Mouse (Mus musculus) neutrophil, adult 5-6 weeks (primary cell): ENCODE measurements at regions not wholly inside any gene's neighbourhood (a gene's known extent, or its start where the extent isn't known, plus 50 kb on each side); places are given as distances from the start of the nearest gene placed in this dataset.

ENCODE experiments used
- ATAC-seq: fragments of 151-379, 151-347 bp; 2 replicates; pipeline ENCODE4 v1.8.0; 2017; ENCODE audit warnings: mild to moderate bottlenecking, moderate TSS enrichment; ENCODE audit not compliant: insufficient number of reproducible peaks, poor library complexity, low FRiP score, severe bottlenecking; ENCODE audit errors: extremely low read depth

DNA sequence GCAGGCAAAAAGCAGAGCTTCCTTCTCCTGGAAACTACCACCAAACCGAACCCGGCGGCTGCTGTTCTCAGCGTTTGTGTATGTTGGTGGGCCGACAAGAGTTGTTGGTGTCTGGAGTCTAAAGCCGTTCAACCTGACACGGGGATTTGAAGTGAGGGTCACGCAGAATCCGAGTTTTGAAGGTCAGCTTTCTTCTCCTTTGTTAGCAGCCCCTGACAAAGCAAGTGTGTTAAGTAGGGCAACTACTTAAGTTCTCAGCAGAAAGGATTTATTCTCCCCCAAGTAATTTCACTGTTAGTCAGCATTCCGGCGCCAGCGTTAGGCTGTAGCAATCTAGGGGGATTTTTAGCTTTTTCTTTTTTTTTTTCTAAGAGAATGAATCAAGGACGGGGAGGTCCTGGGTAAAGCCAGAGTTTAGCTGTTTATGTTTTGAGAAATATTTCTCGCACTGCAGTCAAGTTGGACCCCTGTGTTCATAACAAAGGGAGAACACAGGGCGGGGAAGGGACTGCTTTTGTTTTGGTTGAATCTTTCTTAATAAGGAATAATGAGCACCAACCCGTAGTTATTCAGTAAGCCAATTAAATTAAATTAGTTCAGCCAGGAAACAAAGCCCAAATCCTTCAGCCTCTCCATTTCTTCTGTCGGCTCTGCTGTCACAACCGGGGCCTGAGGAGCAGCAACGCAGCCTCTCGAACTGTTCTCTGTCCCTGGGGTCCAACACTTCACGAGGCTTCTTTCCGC, 138.8 kb upstream of the Zfp64 start:
- ATAC-seq, result no peak

DNA sequence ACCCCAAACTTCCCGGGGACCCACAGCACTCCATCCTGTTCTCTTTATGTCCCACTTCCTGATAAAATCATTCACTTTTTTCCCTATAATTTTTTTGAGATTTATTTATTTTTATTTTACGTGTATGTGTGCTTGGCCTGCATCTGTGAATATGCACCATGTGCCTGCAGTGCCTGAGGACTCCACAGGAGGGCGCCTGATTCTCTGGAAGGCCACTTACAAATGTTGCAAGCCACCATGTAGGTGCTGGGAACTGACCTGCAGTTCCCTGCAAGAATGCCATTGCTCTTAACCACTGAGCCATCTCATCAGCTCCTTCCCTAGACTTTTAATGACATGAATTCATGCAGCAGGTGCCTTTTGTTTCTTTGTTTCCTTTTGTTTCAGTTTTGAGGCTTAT, 134.9 kb upstream of the Zfp64 start:
- no peak for ATAC-seq

DNA sequence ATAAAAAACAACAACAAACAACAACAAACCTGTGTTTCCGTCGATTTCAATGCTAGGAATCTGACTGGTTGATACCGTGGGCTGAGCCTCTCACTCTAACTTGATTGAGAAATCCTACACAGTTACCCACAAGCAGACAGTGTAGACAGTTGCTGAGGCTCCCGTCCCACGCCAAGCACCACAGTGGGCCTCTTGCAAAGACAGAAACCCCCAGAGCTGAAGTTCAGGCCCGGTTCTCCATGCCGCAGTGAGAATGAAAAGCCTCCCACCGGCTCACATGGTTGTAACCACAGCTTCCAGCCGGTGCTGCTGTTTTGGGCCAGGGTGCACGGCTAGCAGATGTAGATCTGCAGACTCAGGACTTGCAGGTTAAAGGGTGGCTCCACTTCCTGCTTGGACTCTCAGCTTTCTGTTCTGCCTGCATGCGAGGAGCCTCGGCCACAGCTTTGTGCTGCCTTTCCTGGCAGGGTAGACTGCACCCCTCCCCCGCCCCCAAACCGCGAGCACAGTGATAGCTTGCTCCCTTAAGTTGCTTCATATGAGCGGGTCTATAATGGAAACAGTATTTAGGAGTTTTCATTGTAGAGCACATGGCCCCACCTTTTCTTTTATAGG, 133.6 kb upstream of the Zfp64 start:
- no peak for ATAC-seq

DNA sequence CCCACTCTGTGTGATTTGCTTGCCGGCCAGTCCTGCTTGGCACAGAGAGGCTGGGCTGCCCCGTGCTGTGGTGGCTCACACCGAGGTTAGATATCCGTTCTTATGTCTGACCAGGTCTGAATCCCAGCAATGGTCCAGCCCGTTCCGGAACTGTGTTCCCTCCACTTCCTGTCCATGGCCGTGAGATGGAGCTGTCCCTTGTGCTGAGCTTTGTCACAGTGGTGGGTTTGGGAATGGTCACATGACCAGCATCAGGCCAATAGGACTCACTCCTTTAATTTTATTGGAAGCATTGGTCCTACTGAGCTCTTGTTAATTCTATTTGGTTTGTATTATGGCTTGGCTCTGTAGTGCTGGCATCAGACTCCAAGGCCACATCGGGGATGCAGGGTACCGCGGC, 132.9 kb upstream of the Zfp64 start:
- no peak for ATAC-seq

DNA sequence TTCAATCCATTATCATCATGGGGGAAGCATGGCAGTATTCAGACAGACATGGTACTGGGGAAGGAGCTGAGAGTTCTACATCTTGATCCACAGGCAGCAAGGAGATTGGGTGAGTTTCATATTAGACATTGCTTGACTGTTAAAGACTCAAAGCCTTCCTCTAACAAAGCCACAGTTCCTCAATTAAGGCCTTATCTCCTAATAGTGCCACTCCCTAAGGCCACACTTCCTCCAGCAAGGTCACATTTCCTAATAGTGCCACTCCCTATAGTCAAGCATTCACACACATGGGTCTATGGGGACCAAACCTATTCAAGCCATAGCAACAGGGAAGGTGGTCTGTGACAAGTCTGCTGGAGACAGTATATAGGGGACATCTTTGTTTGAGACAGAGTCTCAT, 115.9 kb upstream of the Zfp64 start:
- no peak for ATAC-seq

DNA sequence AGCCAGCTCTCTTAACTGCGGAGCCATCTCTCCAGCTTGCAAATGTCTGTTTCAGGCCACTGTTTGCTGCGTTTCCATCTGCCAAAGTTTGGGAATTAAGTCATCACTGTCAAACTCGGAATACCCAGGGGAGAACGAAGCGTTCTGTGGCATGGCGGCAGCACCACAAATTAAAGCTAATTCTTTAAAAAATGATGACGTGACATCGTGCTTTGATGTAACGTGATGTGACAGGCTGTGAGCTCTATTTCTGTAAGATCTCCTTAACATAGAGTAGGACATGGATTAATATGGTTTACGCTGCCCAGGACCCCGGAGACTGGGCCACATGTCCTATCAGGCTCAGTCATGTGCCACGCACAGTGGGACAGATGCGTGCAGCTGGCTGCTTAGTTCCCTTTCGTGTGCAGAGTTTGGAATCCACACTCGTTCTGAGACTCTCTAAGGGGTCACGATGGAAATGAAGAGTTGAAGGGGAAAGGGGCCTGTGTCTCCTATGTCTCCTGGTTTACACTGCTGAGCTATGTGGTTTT, 109.8 kb upstream of the Zfp64 start:
- ATAC-seq, result no peak

DNA sequence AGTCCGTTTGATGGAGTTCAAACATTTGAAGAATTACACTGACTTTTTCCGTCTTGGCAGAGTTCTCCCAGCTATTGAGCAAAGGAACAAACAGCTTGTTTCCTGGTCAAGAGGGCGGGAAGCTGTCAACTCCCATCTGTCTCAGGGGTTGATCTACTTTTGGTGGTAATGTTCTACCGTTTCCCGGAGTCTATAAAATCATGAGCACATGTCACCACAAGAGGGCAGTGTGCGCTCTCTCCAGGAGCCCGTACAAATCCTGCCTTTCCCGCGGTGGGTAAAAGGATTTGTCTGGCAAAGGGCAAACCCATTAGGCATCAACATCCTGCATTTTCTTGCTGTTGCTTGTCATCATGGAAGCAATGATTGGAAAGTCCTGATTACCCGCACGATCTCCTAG, 106.1 kb upstream of the Zfp64 start:
- no peak for ATAC-seq

DNA sequence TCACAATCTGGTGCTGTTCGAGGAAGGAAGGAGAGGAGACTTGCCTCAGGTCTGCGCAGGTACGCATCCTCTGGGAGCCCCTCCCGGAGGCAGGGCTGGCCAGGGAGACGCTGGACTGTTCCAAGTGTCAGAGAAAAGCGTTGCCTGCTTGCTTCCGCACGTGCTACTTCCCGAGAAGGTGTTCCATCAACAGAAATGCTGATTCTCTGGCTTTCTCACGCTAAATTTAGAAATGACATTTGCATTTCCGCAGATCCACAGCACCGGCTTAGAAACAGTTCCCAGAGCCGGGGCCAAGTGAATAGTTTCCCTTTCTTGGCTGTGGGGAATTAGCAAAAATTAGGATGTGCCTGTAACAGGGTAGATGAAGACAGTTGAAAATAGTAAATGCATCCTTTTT, 105.1 kb upstream of the Zfp64 start:
- no peak for ATAC-seq

DNA sequence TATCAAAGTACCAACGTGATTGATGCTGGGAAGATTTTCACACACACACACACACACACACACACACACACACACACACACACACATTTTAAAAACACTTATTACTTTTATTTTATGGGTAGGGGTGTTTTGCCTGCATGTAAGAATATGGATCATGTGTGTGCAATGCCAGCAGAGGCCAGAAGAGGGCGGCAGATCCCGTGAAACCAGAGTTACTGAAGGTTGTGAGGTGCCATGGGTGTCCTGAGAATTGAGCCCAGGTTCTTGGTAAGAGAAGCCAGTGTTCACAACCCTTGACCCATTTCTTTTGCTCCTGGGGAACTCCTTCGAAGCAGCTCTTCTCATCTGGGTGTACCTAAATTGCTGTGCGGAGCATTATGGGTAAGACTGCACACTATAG, 102.4 kb upstream of the Zfp64 start:
- ATAC-seq, result no peak

DNA sequence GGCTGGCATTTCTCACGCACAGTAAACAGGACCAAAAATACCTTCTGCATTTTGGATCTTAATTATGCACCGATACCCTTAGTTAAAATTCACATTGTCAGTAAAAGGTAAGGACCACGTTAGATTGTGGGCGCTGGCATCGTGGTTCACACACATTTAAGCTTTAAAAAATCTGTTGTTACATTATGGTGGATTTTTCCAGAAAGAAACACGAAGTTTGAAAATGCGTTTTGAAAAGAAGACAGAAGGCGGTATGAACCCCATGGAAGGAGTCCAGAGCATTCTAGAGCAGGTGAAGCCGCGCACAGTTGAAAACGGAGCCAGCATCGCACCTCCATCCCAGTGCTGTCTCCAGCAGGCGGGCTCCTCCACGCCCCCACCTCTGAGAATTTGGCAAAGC, 94.6 kb upstream of the Zfp64 start:
- ATAC-seq, result no peak

DNA sequence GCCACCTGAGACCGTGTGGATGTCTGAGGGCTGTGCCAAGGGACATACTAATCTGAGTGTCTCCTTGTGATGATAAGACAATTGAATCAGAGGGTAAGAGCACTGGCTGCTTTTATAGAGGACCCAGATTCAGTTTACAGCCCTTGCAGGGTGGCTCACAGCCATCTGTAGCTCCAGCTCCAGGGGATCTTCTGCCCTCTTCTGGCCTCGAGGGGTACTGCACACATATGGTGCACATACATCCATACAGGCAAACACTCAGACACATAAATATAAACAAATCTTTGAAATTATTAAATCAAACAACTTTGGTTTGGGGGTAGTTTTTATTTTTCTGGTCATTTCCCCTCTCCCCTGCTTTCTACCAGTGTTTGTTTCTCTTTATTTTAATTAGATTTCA, 86.4 kb upstream of the Zfp64 start:
- ATAC-seq, result no peak

DNA sequence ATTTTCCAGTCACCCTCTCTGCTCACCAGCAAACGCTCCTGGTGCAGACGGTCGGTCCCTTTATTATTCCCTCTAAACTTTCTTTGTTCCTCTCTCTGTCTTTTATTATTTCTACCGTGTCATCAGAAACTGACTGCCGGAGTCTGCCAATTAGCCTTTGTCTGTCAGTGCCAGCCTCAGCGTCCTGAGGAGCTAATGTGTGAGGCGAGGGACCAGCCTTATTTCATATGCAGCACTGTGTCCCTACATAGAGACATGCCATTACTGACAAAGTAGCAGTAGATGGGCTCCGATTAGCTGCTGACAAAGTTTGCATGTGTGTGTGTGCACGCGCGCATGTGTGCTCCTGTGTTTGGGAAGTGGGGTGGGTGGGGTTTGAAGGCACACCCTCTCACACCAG, 82.6 kb upstream of the Zfp64 start:
- no peak for ATAC-seq

DNA sequence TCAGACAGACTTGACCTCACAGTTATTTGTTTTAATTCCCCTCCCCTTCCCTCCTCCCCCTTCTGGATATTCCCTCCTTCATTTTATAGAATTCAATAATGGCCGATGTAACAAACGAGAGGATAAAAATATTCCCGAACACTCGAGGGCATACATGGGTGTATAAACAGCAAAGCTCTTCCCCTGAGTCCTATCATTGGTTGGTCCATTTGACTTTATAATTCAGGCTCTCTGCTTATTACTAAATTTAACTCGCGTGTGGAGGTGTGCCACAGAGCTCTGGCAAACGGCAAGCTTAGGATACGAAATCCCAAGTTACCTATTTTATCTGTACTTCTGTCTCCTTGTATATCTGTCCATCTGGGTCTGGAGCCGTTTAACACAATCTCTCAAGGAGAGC, 82.1 kb upstream of the Zfp64 start:
- no peak for ATAC-seq

DNA sequence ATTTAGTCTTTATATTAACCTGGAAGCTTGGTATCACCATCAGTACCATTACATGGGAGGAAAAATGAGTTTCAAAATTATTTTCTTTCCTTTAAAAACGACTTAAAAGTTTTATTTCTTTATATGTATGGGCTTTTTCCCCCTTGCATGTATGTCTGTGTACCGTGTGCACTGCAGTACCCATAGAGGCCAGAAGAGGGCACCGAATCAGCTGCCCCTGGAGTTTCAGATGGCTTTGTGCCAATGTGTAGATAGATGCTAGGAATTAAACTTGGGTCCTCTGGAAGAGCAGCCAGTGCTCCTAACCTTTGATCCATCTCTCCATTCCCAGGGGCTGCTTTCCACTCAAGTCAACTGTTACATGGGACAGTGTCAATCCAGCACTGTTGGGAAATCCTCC, 79.9 kb upstream of the Zfp64 start:
- no peak for ATAC-seq

DNA sequence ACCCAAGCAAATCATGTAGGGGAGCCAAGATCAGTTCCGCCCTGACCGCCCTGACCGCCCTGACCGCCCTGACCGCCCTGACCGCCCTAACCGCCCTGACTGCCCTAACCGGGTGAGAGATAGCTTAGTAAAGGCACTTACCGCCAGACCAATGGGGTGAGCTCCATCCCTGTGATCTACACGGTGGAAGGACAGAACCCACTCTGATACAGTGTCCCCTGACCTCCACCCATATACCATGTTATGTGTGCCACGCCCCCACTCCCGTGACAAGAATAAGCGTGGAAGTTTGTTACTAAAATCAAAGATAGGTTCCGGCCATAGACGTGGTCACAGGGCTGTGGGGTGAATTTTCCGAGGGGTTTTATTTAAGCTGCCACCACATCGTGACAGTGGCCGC, 78.6 kb upstream of the Zfp64 start:
- no peak for ATAC-seq

DNA sequence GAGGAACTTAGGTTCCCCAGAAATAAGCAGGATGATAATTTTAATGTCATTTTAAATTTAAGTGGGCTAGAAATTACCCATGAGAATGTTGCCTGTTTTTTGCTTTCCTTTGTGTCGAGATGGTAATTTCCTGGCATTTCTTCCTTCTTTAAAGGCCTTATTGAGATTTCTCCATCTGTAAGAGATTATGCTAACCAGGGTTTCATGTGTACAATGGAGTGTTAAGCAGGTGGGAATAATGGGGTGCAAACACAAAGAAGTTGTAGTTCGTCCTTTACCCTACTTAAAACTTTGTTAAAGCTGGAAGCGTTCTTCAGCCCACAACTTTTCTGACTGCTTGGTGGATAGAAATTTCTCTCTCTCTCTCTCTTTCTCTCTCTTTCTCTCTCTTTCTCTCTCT, 77.8 kb upstream of the Zfp64 start:
- no peak for ATAC-seq

DNA sequence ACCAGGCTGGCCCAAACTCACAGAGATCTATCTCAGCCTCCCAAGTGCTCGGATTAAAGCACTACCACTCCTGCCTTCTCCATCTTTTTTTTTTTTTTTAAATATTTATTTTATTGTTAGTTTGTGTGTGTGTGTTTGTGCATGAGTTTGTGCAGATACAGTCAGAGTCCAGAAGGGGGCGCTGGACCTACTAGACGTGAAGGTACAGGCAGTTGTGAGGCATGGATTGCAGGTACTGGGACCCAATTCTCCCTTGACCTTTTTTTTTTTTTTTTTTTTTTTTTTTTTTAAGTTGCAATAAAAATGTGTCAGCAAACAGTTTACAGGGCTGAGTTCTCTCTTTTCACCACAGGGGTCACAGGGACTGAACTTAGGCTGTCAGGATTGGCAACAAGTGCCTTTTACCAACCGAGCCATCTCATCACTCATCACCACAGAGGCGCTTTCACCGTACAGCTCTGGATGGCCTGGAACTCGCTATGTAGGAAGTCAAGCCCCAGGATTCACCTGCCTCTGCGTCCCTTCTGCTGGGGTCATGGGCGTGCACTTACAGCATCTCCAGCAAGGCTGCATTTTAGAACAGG, 73.2 kb upstream of the Zfp64 start:
- no peak for ATAC-seq

DNA sequence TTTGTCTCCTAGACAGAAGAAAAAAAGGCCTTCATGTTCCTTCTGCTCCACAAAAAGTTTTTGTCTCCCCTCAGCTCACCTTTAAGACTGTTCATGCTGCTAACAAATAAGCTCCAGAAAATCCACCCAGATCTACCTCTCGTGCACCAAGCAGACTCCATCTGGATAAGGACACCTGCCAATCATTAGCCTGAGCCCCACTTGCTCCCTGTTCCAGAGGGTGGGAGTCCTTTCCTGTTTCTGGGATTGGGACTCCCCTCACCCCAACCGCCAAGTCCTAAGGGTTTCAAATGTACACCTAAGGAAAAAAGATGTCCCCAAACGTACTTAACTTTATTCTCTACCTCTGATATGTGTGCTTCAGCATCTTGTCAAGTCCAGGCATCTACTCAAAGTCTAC, 63.6 kb upstream of the Zfp64 start:
- no peak for ATAC-seq

DNA sequence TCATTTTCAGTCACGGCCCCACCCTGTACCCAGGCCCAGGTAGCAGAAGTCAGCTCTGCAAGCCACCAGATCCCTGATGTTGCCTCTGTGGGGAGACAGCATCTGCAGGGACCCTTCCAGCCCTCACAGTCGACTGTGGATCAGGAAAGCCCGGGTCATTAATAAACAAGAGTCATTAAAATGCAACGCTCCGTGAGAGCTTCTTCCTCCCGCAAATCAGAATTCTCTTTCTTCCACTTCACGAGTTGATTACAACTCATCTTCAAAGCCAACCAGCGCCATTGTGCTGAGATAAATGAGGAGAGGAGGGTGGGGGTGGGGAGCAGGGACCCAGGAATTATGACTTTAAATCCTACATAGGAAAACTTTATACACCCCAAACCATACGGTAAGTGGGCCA, 54.9 kb upstream of the Zfp64 start:
- ATAC-seq, result no peak

DNA sequence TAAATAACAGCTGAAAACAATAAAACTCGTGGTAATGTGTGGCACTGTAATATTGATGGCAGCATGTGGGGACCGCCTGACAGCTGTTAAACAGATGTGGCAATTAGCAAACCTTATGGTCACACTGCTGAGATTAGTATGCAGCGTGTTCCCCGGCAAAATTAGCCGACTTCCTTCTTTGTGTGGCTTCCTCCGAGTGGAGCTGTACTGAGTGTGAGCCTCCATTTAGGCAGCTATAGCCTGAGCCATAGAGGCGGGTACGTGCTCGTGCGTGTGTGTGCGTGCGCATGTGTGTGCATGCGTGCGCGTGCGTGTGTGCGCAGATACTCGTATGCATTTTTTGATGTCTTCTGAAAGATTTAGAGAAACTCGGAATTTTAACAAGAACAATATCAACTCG, 53.4 kb upstream of the Zfp64 start:
- no peak for ATAC-seq

DNA sequence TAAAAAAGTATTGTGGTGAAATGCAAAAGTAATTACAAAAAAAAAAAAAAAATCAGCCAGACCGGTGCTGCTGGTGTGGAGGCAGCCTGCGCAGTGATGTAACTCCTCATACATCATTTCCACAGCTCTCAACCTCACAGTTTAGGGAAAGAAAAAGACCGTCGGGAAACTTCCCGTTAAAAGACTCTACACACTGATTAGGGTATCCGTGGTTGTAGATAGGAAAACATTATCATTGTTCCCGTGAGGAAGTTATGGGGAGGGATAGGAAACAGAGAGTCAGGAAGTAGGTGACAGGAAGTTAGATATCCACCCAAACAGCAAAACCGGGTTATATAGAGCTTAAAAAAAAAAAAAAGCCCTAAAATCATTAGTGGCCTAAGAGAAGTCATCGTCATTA, 52.9 kb upstream of the Zfp64 start:
- no peak for ATAC-seq
